Comparison of ENCODE assay signal across 13 mouse cellular contexts in genomic region chr6:120911213-120912007, GRCm38 (mm10). TPM values are rescaled to one million over a fixed set of nuclear protein-coding genes. Genes with fewer than 3 reads are reported as not detected.
DNase-seq lines count a peak whose midpoint lies in the region; TF ChIP-seq lines count a peak whose summit lies in the region.
"Had no signal": no experiment of that assay in that cellular context is flagged by ENCODE, and none has a peak within 500 bp of the region (broad histone marks: within the 10 kb centered on the region; RNA-seq: fewer than 3 reads in every experiment).

No protein-coding gene starts in this region.

- peaks cover 7 to 35% of the 10 kb centered on the region in 2 experiments for H3K4me1 ChIP-seq in ES-E14 (ENCODE audit: control insufficient read depth in 2 of 2, insufficient read depth in 2 of 2, low read length in 2 of 2, poor library complexity in 1 of 2)

- no peak overlapping the region for H3K9ac ChIP-seq in ES-E14 (ENCODE audit: insufficient read depth, low read depth, low read length, poor library complexity, severe bottlenecking)
- H3K9ac ChIP-seq: forebrain, embryonic 15.5 days; limb, embryonic 15.5 days had no signal

- H3K36me3 ChIP-seq in ES-E14 (ENCODE audit: control insufficient read depth, insufficient read depth, low read length, poor library complexity, severe bottlenecking): peaks cover 2% of the 10 kb centered on the region; the same call in 1 of the 2 replicates
- H3K36me3 ChIP-seq: forebrain, embryonic 15.5 days; limb, embryonic 15.5 days had no signal

- H3K9me3 ChIP-seq in ES-E14 (ENCODE audit: control insufficient read depth, insufficient read depth, low read depth, low read length): no peaks in the 10 kb centered on the region
- H3K9me3 ChIP-seq: forebrain, embryonic 15.5 days; limb, embryonic 15.5 days had no signal

- H3K27ac ChIP-seq in ES-E14 (ENCODE audit: insufficient read depth, low read depth, low read length, poor library complexity, severe bottlenecking): no peak overlapping the region
- H3K27ac ChIP-seq: forebrain, embryonic 15.5 days; heart, adult 2 months; limb, embryonic 15.5 days had no signal

- intact Hi-C loops in heart, postnatal 14 days (cut with DNase I): no loop called here
- intact Hi-C loops in heart, postnatal 25 days (cut with DNase I): no loop called here

- peak; percentile 23 to 37 for DNase-seq in heart, postnatal 14 days
- DNase-seq in heart, postnatal 25 days (ENCODE audit: low spot score): no peak
- no peak for DNase-seq in ES-E14 (ENCODE audit: low read depth, low spot score)
- DNase-seq in kidney, postnatal 25 days: peak; percentile 66 to 82
- peak; percentile 34 for DNase-seq in lung, postnatal 25 days (ENCODE audit: low spot score)
- DNase-seq in layer of hippocampus, postnatal 25 days (ENCODE audit: extremely low spot score in 1 of 2, low spot score in 1 of 2): no peak
- no peak for DNase-seq in left cerebral cortex, adult 8-10 months (ENCODE audit: low spot score in 2 of 2)
- DNase-seq in spleen, postnatal 10 days (ENCODE audit: low spot score in 2 of 2): no peak
- DNase-seq: embryo, embryonic 11 days; right cerebral cortex, postnatal 14 days had no signal

- no peak overlapping the region for H3K4me3 ChIP-seq in ES-E14 (ENCODE audit: insufficient read depth in 1 of 2, low read depth in 1 of 2, low read length in 2 of 2, poor library complexity in 1 of 2, severe bottlenecking in 1 of 2)
- H3K4me3 ChIP-seq: forebrain, embryonic 15.5 days; heart, adult 2 months; limb, embryonic 15.5 days had no signal

- in situ Hi-C loops in ES-E14 (cut with MboI; ENCODE audit: low sequenced_read_pairs in 2 of 2, unreplicated experiment in 2 of 2): no loop called here

TF ChIP-seq in ES-E14, 5 proteins besides CTCF, POLR2A, EP300 and RAD21:
- TF ChIP-seq ZNF384 (IDR thresholded peaks at IDR 0.05; ENCODE audit: low read depth, low read length) (0 out of 2 replicates have a peak, but pooled peaks have one; percentile 19), MAFK (IDR thresholded peaks at IDR 0.05; ENCODE audit: insufficient read depth, low read depth, low read length) (no peak)

RNA-seq across cellular contexts. Expression of gene Bid, which starts 5.2 kb away (rescaled TPM):
- total RNA-seq in heart, postnatal 14 days (2021): 1 to 10 TPM; 1.6 to 2.1 TPM
- 1 to 10 TPM in 1 of 2 experiments, under 1 TPM in 1; 0.89 to 1.2 TPM for total RNA-seq in heart, postnatal 25 days (2021)
- total RNA-seq in ES-E14 (2012; rRNA removed): 20.0 and 27.0 TPM in 2 replicates
- total RNA-seq in layer of hippocampus, postnatal 25 days (2021): 10 to 100 TPM; 13.5 to 16.5 TPM
- total RNA-seq in left cerebral cortex, adult 8-10 months (2022): 10 to 100 TPM in 3 of 4 experiments, 1 to 10 TPM in 1; 9.8 to 14.0 (median 11.5) TPM

Comparison
In these comparisons a context has a peak if more than half of its experiments do, and no peak if none do; other contexts are left out.
1. DNase-seq: peak in heart, postnatal 14 days (2 of 2), kidney, postnatal 25 days (2 of 2) and lung, postnatal 25 days (single experiment); none in heart, postnatal 25 days (single experiment), ES-E14 (single experiment), layer of hippocampus, postnatal 25 days (0 of 2), left cerebral cortex, adult 8-10 months (0 of 2) and spleen, postnatal 10 days (0 of 2).